Mouse (Mus musculus): ENCODE measurements around the gene Tlcd2. TPM values are rescaled to one million over a fixed set of nuclear protein-coding genes. Genes with fewer than 3 reads are reported as not detected.

The Tlcd2 gene
- polyA plus RNA-seq, 1 experiment from 2014 or later: 1.9 TPM

DNA sequence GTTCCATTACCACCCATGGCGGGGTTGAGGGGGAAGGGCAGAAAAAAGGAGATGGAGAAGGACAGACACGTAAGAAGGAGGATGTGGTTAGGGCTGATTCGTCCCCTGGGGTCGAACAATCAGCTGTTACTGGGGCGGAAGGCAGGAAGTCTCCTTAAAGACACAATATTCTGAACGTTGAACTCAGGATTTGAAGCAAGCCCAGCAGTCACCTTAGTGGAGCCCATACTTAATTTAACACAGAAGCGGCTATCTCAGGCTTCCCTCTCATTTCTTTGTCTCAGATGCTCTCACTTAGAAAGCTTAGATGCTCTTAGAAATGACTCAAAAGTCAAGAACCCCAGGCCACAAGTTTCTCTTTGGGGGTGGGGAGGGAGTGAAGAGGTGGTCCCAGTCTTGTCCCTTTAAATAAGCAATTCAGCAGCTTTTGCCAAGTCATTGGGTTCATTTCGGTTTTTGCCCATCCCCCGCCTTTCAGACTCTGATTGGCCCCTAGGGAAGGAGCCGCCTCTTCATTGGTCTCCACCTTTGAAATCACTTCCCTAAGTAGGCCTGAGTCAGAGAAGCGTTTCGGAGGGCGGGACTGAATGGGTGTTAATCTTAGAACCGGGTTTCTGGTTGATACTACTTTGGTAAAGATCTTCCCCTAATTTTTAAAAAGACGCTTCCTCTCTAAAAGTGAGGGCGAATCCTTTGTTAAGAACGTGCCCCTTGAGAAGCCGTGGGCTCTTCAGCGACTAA lies 1.2 kb upstream of the Tlcd2 start:
- Histone ChIP-seq H3K9ac (ENCODE audit: low read depth, low read length) (peak overlapping the region; percentile 52; the same call in 1 of the 2 replicates), H3K27me3 (ENCODE audit: control insufficient read depth, insufficient read depth, low read depth, low read length) (peaks cover 2% of the 10 kb centered on the region; the same call in 1 of the 2 replicates), H3K4me3 (ENCODE audit: low read depth, low read length) (peak overlapping the region; percentile 88), H3K27ac (ENCODE audit: low read length) (peak overlapping the region; percentile 79), H3K4me2 (ENCODE audit: low read length) (peak overlapping the region; percentile 66), H3K9me3 (replicated peaks; ENCODE audit: control insufficient read depth, low read length, poor library complexity, severe bottlenecking) (no peaks in the 10 kb centered on the region), H3K36me3 (ENCODE audit: control insufficient read depth, insufficient read depth, low read length) (peaks cover 5% of the 10 kb centered on the region), H3K4me1 (ENCODE audit: control insufficient read depth, insufficient read depth, low read length) (peaks cover 23% of the 10 kb centered on the region)
- no peak for ATAC-seq
- WGBS: 2% methylated on average over 19 of the region's 19 CpGs

DNA sequence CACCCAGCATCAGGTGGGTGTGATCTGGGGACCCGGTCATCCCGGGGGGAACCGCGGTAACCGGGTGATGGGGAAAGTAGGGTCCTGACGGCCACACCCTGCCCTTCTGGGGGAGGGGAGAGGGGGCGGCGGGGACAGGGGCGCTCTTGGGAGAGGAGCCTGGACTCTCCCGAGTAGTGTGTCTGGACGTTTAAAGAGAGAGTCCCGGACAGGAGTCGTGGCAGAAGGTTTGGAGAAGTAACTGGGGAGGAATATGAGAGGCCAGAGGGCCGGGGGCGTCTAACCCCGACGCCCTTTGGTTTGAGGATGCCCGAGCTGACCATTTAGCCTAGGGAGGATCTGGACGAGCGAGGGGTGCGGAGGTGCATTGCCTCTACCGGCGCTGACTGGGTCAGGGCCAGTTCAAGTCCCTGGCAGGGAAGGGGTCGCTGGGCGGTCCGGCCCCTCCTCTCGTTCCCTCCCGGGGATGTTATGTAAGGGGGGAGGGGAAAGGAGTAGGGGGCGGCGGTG lies 283 bp downstream of the Tlcd2 start:
- Histone ChIP-seq H3K27ac (ENCODE audit: low read length) (peak overlapping the region; percentile 59), H3K9me3 (replicated peaks; ENCODE audit: control insufficient read depth, low read length, poor library complexity, severe bottlenecking) (no peaks in the 10 kb centered on the region), H3K27me3 (ENCODE audit: control insufficient read depth, insufficient read depth, low read depth, low read length) (peaks cover 2% of the 10 kb centered on the region; the same call in 1 of the 2 replicates), H3K9ac (ENCODE audit: low read depth, low read length) (peak overlapping the region; percentile 79), H3K36me3 (ENCODE audit: control insufficient read depth, insufficient read depth, low read length) (peaks cover 11% of the 10 kb centered on the region), H3K4me2 (ENCODE audit: low read length) (peak overlapping the region; percentile 99), H3K4me1 (ENCODE audit: control insufficient read depth, insufficient read depth, low read length) (peaks cover 23% of the 10 kb centered on the region), H3K4me3 (ENCODE audit: low read depth, low read length) (peak overlapping the region; percentile 88)
- WGBS: 1% methylated on average over 28 of the region's 30 CpGs
- ATAC-seq: peak; percentile 49

DNA sequence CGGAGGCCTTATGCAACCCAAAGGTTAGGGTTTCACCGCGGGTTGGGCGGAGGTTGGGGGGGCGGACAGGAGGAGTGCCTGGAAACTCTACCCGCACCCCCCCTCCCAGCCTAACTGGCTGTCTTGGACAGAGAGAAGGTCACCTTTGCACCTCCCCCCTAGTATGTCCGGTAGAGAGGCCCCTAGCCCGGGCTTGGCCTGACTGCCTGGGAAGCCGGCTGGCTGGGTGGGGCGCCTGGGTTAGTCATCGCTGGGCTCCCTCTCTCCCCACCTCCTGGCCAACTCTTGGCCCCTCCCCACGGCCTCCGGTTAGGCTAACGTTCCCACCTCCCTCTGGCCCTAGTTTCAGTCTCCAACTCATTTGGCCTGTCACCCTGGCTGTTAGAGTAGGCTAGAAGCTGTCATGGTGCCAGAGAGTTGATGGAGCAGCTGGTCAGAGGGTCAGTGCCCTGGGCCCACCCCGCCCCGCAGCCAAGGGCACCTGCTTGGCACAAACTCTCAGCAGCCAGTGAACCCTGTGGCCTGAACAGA lies 803 bp downstream of the Tlcd2 start:
- Histone ChIP-seq H3K4me1 (ENCODE audit: control insufficient read depth, insufficient read depth, low read length) (peaks cover 23% of the 10 kb centered on the region), H3K9ac (ENCODE audit: low read depth, low read length) (peak overlapping the region; percentile 79), H3K27ac (ENCODE audit: low read length) (no peak overlapping the region; the same call in 1 of the 2 replicates), H3K4me2 (ENCODE audit: low read length) (peak overlapping the region; percentile 99), H3K9me3 (replicated peaks; ENCODE audit: control insufficient read depth, low read length, poor library complexity, severe bottlenecking) (no peaks in the 10 kb centered on the region), H3K36me3 (ENCODE audit: control insufficient read depth, insufficient read depth, low read length) (peaks cover 11% of the 10 kb centered on the region), H3K27me3 (ENCODE audit: control insufficient read depth, insufficient read depth, low read depth, low read length) (peaks cover 2% of the 10 kb centered on the region; the same call in 1 of the 2 replicates), H3K4me3 (ENCODE audit: low read depth, low read length) (peak overlapping the region; percentile 88)
- ATAC-seq: no peak
- 5% methylated on average over 12 of the region's 16 CpGs for WGBS

DNA sequence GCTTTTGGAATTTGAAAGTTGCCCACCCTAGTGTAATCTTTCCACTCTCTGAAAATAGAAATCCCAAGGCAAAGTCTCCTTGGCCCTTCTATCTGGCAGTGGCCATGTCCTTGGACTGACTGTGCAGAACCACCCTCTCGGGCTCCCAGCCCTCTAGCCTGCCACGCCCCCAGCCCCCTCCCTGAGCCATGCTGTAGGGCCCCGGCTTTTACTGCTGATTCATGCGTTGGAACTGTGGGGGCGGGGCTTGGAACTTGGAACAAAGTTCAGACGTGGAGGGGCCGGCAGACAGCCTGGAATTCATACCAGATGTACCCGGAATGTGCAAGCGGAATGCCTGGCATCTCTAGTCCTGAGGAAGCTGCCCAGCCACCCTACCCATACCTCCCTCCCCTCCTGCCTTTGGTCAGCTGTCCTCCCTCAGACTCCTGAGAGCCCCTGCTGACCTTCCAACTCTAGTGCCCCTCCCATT lies 1.4 kb downstream of the Tlcd2 start:
- peak overlapping the region; percentile 88 for H3K4me3 ChIP-seq (ENCODE audit: low read depth, low read length)
- peak overlapping the region; percentile 99 for H3K4me2 ChIP-seq (ENCODE audit: low read length)
- WGBS: 5% methylated on average over 9 of the region's 9 CpGs
- peaks cover 25% of the 10 kb centered on the region for H3K4me1 ChIP-seq (ENCODE audit: control insufficient read depth, insufficient read depth, low read length)
- no peak for ATAC-seq
- no peak overlapping the region for H3K27ac ChIP-seq (ENCODE audit: low read length)
- H3K9me3 ChIP-seq (replicated peaks; ENCODE audit: control insufficient read depth, low read length, poor library complexity, severe bottlenecking): no peaks in the 10 kb centered on the region
- peaks cover 11% of the 10 kb centered on the region for H3K36me3 ChIP-seq (ENCODE audit: control insufficient read depth, insufficient read depth, low read length)
- no peak overlapping the region for H3K9ac ChIP-seq (ENCODE audit: low read depth, low read length)
- peaks cover 2% of the 10 kb centered on the region for H3K27me3 ChIP-seq (ENCODE audit: control insufficient read depth, insufficient read depth, low read depth, low read length)

DNA sequence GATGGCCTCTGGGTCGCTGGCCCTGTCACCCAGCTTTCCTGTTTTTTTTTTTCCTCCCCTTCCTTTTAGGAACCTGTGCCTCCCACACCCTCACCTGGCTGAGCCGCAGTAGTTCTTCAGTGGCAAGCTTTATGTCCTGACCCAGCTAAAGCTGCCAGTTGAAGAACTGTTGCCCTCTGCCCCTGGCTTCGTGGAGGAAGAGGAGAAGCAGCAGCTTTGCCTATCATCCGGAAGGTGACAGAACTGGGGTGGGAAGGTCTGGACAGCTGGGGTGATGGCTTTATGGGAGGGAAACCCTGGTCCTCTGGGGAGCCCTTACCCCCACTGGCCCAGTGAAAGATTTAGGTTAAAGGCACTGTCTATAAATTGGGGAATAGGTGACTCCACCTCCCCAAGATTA lies 2.1 kb downstream of the Tlcd2 start:
- Histone ChIP-seq H3K4me2 (ENCODE audit: low read length) (no peak overlapping the region), H3K27me3 (ENCODE audit: control insufficient read depth, insufficient read depth, low read depth, low read length) (peaks cover 5% of the 10 kb centered on the region), H3K4me1 (ENCODE audit: control insufficient read depth, insufficient read depth, low read length) (peaks cover 27% of the 10 kb centered on the region), H3K36me3 (ENCODE audit: control insufficient read depth, insufficient read depth, low read length) (peaks cover 11% of the 10 kb centered on the region), H3K9me3 (replicated peaks; ENCODE audit: control insufficient read depth, low read length, poor library complexity, severe bottlenecking) (no peaks in the 10 kb centered on the region), H3K9ac (ENCODE audit: low read depth, low read length) (no peak overlapping the region), H3K27ac (ENCODE audit: low read length) (no peak overlapping the region), H3K4me3 (ENCODE audit: low read depth, low read length) (no peak overlapping the region)
- WGBS: 80% methylated on average over 4 of the region's 4 CpGs
- ATAC-seq: no peak

DNA sequence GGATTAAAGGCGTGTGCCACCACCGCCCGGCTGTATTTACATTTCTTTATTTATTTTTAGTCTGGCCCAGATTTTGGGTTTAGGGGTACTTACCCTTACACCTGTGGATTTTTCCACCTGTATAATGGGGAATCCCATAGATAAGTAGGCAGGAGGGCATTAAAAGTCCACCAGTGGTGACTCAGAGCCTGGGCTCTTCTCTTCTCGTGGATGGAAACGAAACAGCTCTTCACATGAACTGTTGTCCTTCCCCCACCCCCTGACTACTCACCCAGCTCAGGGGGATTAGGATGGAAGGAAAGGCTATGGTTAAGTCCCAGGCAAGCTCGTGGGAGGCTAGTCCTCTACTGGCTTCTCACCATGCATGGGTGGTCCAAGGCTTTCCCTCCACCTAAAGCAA lies 2.9 kb downstream of the Tlcd2 start:
- Histone ChIP-seq H3K4me1 (ENCODE audit: control insufficient read depth, insufficient read depth, low read length) (peaks cover 27% of the 10 kb centered on the region), H3K27ac (ENCODE audit: low read length) (no peak overlapping the region), H3K4me3 (ENCODE audit: low read depth, low read length) (no peak overlapping the region), H3K9ac (ENCODE audit: low read depth, low read length) (no peak overlapping the region), H3K9me3 (replicated peaks; ENCODE audit: control insufficient read depth, low read length, poor library complexity, severe bottlenecking) (no peaks in the 10 kb centered on the region), H3K4me2 (ENCODE audit: low read length) (no peak overlapping the region), H3K36me3 (ENCODE audit: control insufficient read depth, insufficient read depth, low read length) (peaks cover 11% of the 10 kb centered on the region), H3K27me3 (ENCODE audit: control insufficient read depth, insufficient read depth, low read depth, low read length) (peaks cover 5% of the 10 kb centered on the region)
- 86% methylated on average over 6 of the region's 6 CpGs for WGBS
- no peak for ATAC-seq

DNA sequence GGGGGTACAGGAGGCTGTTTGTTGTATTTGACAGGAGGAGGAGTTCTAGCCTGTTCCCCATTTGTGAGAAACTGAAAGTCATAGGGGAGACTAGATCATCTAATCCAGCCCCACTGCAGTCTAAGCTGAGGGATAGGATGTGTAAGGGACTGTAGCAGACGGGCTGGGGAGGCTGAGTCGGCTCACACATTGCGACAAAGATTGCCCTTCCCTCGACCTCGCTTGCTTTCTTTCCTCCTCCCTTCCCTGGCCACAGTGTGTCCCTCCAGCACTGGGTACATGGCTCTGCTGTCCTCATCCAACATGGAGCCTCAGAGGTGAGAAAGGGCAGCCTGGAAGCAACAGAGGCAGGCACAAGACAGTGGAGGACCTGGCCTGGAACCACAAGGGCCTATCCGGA lies 3.5 kb downstream of the Tlcd2 start:
- Histone ChIP-seq H3K9ac (ENCODE audit: low read depth, low read length) (no peak overlapping the region), H3K36me3 (ENCODE audit: control insufficient read depth, insufficient read depth, low read length) (peaks cover 11% of the 10 kb centered on the region), H3K27me3 (ENCODE audit: control insufficient read depth, insufficient read depth, low read depth, low read length) (peaks cover 5% of the 10 kb centered on the region), H3K27ac (ENCODE audit: low read length) (no peak overlapping the region), H3K9me3 (replicated peaks; ENCODE audit: control insufficient read depth, low read length, poor library complexity, severe bottlenecking) (no peaks in the 10 kb centered on the region), H3K4me3 (ENCODE audit: low read depth, low read length) (no peak overlapping the region), H3K4me1 (ENCODE audit: control insufficient read depth, insufficient read depth, low read length) (peaks cover 22% of the 10 kb centered on the region), H3K4me2 (ENCODE audit: low read length) (no peak overlapping the region)
- WGBS: 90% methylated on average over 6 of the region's 6 CpGs
- no peak for ATAC-seq

DNA sequence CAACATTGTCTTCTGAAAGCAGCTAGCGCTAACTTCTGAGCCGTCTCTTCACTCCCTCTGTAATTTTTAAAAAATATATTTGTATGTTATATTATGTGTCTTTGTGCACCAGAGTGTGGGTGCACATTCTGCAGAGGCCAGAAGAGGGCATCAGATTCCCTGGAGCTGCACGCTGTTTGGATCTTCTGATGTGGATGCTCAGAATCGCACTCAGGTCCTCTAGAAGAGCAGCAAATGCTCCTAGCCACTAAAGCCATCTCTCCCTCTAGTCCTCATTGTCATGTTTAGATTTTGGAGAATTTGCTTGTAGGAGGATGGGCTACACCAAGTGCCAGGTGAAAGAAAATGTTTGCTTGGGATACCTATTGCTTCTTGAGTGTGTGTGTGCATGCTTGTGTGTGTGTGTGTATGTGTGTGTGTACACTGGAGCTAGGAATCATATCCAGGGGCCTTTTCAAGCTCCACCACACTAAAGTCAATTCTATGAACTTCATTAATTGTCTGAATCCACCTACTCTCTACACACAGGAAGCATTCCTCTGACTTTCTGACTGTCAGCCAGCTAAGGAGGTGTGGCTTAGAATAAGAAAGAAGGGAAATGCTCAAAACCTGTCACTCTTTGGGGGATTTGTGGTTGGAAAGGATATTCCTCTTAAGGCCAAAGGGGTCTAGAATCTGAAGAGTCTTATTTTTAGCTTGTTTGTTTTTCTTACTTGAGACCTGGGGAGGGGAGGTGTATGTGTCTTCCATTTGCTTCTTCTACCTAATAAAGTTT lies 5.4 kb downstream of the Tlcd2 start:
- Histone ChIP-seq H3K4me2 (ENCODE audit: low read length) (no peak overlapping the region), H3K4me1 (ENCODE audit: control insufficient read depth, insufficient read depth, low read length) (peaks cover 17% of the 10 kb centered on the region), H3K27me3 (ENCODE audit: control insufficient read depth, insufficient read depth, low read depth, low read length) (peaks cover 5% of the 10 kb centered on the region), H3K9me3 (replicated peaks; ENCODE audit: control insufficient read depth, low read length, poor library complexity, severe bottlenecking) (no peaks in the 10 kb centered on the region), H3K27ac (ENCODE audit: low read length) (no peak overlapping the region), H3K4me3 (ENCODE audit: low read depth, low read length) (no peak overlapping the region), H3K36me3 (ENCODE audit: control insufficient read depth, insufficient read depth, low read length) (peaks cover 11% of the 10 kb centered on the region), H3K9ac (ENCODE audit: low read depth, low read length) (no peak overlapping the region)
- WGBS: 97% methylated on average over 4 of the region's 4 CpGs
- ATAC-seq: no peak

Measured in midbrain, embryonic 16.5 days (tissue).